Mouse (Mus musculus) heart, adult 2 months (tissue): ENCODE data around the gene Galntl6.

Experiments
- CTCF ChIP-seq: fragments of 200-600 bp; IDR thresholded peaks from 2 replicates; pipeline ENCODE4 v1.8.1; 2022; ENCODE audit warnings: antibody characterized with exemption, mild to moderate bottlenecking, moderate library complexity
- EP300 ChIP-seq: fragments of 200-500 bp; IDR thresholded peaks from 2 replicates; pipeline ENCODE4 v1.6.1; 2011; ENCODE audit warnings: low read depth, low read length, control low read depth; ENCODE audit not compliant: insufficient read depth

DNA sequence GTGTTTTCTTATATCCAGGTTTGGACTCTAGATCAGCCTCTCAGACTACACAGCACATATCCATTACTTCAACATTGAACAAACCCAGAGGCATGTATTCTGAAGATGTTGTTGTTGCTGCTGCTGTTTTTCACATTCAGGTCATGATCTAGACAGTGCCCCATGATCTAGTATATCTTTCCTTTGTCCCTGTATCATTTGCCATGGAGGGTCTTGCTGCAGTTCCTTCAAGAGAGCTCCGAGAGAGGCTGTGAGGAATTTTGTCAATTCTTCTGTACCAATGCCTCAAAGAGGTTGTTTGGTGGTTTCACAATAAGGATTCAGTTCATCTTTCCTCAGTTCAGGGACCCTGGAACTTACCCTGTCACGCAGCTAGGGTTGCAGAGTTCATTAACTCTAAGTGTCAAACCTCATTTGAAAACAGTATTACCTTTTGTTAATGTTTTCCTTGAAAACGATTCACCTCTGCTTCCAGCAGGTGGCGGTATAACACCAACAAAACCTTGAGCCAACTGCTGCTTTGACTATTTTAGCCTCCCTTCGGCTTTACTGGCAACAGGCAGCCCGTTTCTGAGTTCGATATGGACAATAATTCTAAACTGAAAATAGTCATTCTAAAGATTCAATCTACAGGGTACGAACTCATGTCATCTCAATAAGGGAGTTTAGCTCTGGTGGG, 973.1 kb downstream of the Galntl6 start:
- TF ChIP-seq EP300 (no peak), CTCF (peak; percentile 92)
